Comparison of ENCODE assay signal across 9 mouse cellular contexts in genomic region chr10:76530922-76531321, GRCm38 (mm10). TPM values are rescaled to one million over a fixed set of nuclear protein-coding genes. Genes with fewer than 3 reads are reported as not detected.
DNase-seq lines count a peak whose midpoint lies in the region; ATAC-seq and TF ChIP-seq lines count a peak whose summit lies in the region.
"Had no signal": no experiment of that assay in that cellular context is flagged by ENCODE, and none has a peak within 500 bp of the region (broad histone marks: within the 10 kb centered on the region; RNA-seq: fewer than 3 reads in every experiment).

No protein-coding gene starts in this region.

- peaks cover 8% of the 10 kb centered on the region for H3K4me1 ChIP-seq in heart, embryonic 12.5 days (replicated peaks)
- peaks cover 46% of the 10 kb centered on the region for H3K4me1 ChIP-seq in G1E (ENCODE audit: insufficient read depth, low read depth, low read length)
- H3K4me1 ChIP-seq in hindbrain, embryonic 12.5 days = peaks cover 28% of the 10 kb centered on the region
- peaks cover 36% of the 10 kb centered on the region for H3K4me1 ChIP-seq in midbrain, embryonic 10.5 days

- no peaks in the 10 kb centered on the region for H3K9me3 ChIP-seq in heart, embryonic 12.5 days (replicated peaks)
- H3K9me3 ChIP-seq in G1E (replicated peaks) = no peaks in the 10 kb centered on the region
- H3K9me3 ChIP-seq in hindbrain, embryonic 12.5 days (replicated peaks) = no peaks in the 10 kb centered on the region
- H3K9me3 ChIP-seq in midbrain, embryonic 10.5 days (replicated peaks) = no peaks in the 10 kb centered on the region

- H3K27ac ChIP-seq in heart, embryonic 12.5 days (ENCODE audit: poor library complexity, severe bottlenecking) = no peak overlapping the region
- peak overlapping the region; percentile 49 for H3K27ac ChIP-seq in hindbrain, embryonic 12.5 days
- H3K27ac ChIP-seq in midbrain, embryonic 10.5 days (replicated peaks) = peak overlapping the region; percentile 88

- no peaks in the 10 kb centered on the region for H3K27me3 ChIP-seq in heart, embryonic 12.5 days (replicated peaks)
- peaks cover 8% of the 10 kb centered on the region for H3K27me3 ChIP-seq in G1E (ENCODE audit: insufficient read depth, low read length)
- no peaks in the 10 kb centered on the region for H3K27me3 ChIP-seq in hindbrain, embryonic 12.5 days
- no peaks in the 10 kb centered on the region for H3K27me3 ChIP-seq in midbrain, embryonic 10.5 days (ENCODE audit: low read depth, poor library complexity, severe bottlenecking)

- TF ChIP-seq CTCF in G1E (IDR thresholded peaks at IDR 0.05; ENCODE audit: low read depth, low read length) = no peak

- 2% methylated on average over 11 of the region's 11 CpGs for WGBS in heart, embryonic 12.5 days
- 2% methylated on average over 11 of the region's 11 CpGs for WGBS in hindbrain, embryonic 12.5 days
- 5% methylated on average over 11 of the region's 11 CpGs for WGBS in midbrain, embryonic 10.5 days

- no peak for DNase-seq in heart, postnatal 36 days
- peak; percentile 9 for DNase-seq in G1E (ENCODE audit: low spot score)
- DNase-seq in midbrain, embryonic 10.5 days (ENCODE audit: low spot score) = no peak
- DNase-seq in frontal cortex, postnatal 25 days (ENCODE audit: low spot score in 2 of 2) = no peak
- no peak for DNase-seq in right cerebral cortex, postnatal 14 days
- no peak for DNase-seq in layer of hippocampus, postnatal 14 days (ENCODE audit: low spot score in 2 of 2)

- H3K36me3 ChIP-seq in heart, embryonic 12.5 days = peaks cover 26% of the 10 kb centered on the region
- peaks cover 36% of the 10 kb centered on the region for H3K36me3 ChIP-seq in G1E (replicated peaks)
- peaks cover 25% of the 10 kb centered on the region for H3K36me3 ChIP-seq in hindbrain, embryonic 12.5 days
- peaks cover 32% of the 10 kb centered on the region for H3K36me3 ChIP-seq in midbrain, embryonic 10.5 days

- H3K4me2 ChIP-seq in heart, embryonic 12.5 days = peak overlapping the region; percentile 86
- peak overlapping the region; percentile 83 for H3K4me2 ChIP-seq in hindbrain, embryonic 12.5 days (replicated peaks)

- peak overlapping the region; percentile 81 for H3K9ac ChIP-seq in heart, embryonic 12.5 days
- H3K9ac ChIP-seq in hindbrain, embryonic 12.5 days = peak overlapping the region; percentile 65

- intact Hi-C loops in heart, postnatal 36 days (cut with DNase I) = loop anchor here (5.0 kb wide), 1 partner anchor 206 kb away; no protein-coding TSS in a partner anchor

- peak overlapping the region; percentile 57 for H3K4me3 ChIP-seq in heart, embryonic 12.5 days
- peak overlapping the region; percentile 95 for H3K4me3 ChIP-seq in G1E (ENCODE audit: low read depth, low read length)
- peak overlapping the region; percentile 64 for H3K4me3 ChIP-seq in hindbrain, embryonic 12.5 days
- peak overlapping the region; percentile 79 for H3K4me3 ChIP-seq in midbrain, embryonic 10.5 days

- peak; percentile 34 for ATAC-seq in heart, embryonic 12.5 days (ENCODE audit: insufficient number of reproducible peaks, low FRiP score)
- no peak for ATAC-seq in G1E (ENCODE audit: extremely low read depth, insufficient number of reproducible peaks, low FRiP score, poor library complexity, severe bottlenecking)
- no peak for ATAC-seq in hindbrain, embryonic 12.5 days (ENCODE audit: low FRiP score)

RNA-seq across cellular contexts. Expression of gene Lss, which starts 0.5 kb away (rescaled TPM):
- 12.6 and 13.3 TPM in 2 replicates for polyA plus RNA-seq in heart, embryonic 12.5 days (2016; fragmentation: Nextera tagmentation; extraction: Ambion mirVana)
- total RNA-seq in heart, postnatal 36 days (2021) = 1 to 10 TPM; 8.0 to 8.2 TPM
- total RNA-seq in G1E (2014; fragmentation: Nextera tagmentation) = 16.3 and 20.5 TPM in 2 replicates
- total RNA-seq in G1E (2017) = 64.1 and 66.0 TPM in 2 replicates
- polyA plus RNA-seq in G1E (2012) = 26.1 and 46.6 TPM in 2 replicates
- polyA plus RNA-seq in hindbrain, embryonic 12.5 days (2016; fragmentation: Nextera tagmentation; extraction: Ambion mirVana) = 51.5 and 60.3 TPM in 2 replicates
- 56.7 and 72.4 TPM in 2 replicates for polyA plus RNA-seq in midbrain, embryonic 10.5 days (2016; fragmentation: Nextera tagmentation; extraction: Ambion mirVana)
- 10 to 100 TPM; 60.9 to 73.6 TPM for total RNA-seq in layer of hippocampus, postnatal 14 days (2021)

RNA-seq across cellular contexts. Expression of gene Spatc1l, which starts 31.1 kb away (rescaled TPM):
- not detected in 2 replicates for polyA plus RNA-seq in heart, embryonic 12.5 days (2016; fragmentation: Nextera tagmentation; extraction: Ambion mirVana)
- not detected for total RNA-seq in heart, postnatal 36 days (2021)
- total RNA-seq in G1E (2014; fragmentation: Nextera tagmentation) = not detected in 2 replicates
- total RNA-seq in G1E (2017) = 0.11 TPM in 1 of 2 replicates, not detected in the other
- polyA plus RNA-seq in G1E (2012) = not detected in 2 replicates
- not detected in 2 replicates for polyA plus RNA-seq in hindbrain, embryonic 12.5 days (2016; fragmentation: Nextera tagmentation; extraction: Ambion mirVana)
- polyA plus RNA-seq in midbrain, embryonic 10.5 days (2016; fragmentation: Nextera tagmentation; extraction: Ambion mirVana) = 0.12 TPM in 1 of 2 replicates, not detected in the other
- total RNA-seq in layer of hippocampus, postnatal 14 days (2021) = not detected
- total RNA-seq: layer of hippocampus, adult 8-10 months had no signal

RNA-seq across cellular contexts. Expression of gene Ftcd, which starts 44.5 kb away (rescaled TPM):
- 3.2 and 3.5 TPM in 2 replicates for polyA plus RNA-seq in heart, embryonic 12.5 days (2016; fragmentation: Nextera tagmentation; extraction: Ambion mirVana)
- total RNA-seq in heart, postnatal 36 days (2021) = not detected
- total RNA-seq in G1E (2014; fragmentation: Nextera tagmentation) (not detected in 2 replicates), G1E (2017) (0.27 TPM in 1 of 2 replicates, not detected in the other)
- polyA plus RNA-seq in G1E (2012) = not detected in 2 replicates
- not detected in 2 replicates for polyA plus RNA-seq in hindbrain, embryonic 12.5 days (2016; fragmentation: Nextera tagmentation; extraction: Ambion mirVana)
- 0.04 TPM in 1 of 2 replicates, not detected in the other for polyA plus RNA-seq in midbrain, embryonic 10.5 days (2016; fragmentation: Nextera tagmentation; extraction: Ambion mirVana)
- total RNA-seq in layer of hippocampus, postnatal 14 days (2021) = not detected
